Mouse (Mus musculus): ENCODE measurements at regions not wholly inside any gene's neighbourhood (a gene's known extent, or its start where the extent isn't known, plus 50 kb on each side); places are given as distances from the start of the nearest gene placed in this dataset.

GRCm38 (mm10) chr10:66641966-66642365, 454.0 kb upstream of the Jmjd1c start:
- TF ChIP-seq GATA1 (IDR thresholded peaks at IDR 0.05; ENCODE audit: borderline replicate concordance, low read length) (no peak), FLI1 (IDR thresholded peaks at IDR 0.05; ENCODE audit: low read length) (no peak)
